ENCODE assay signal across 16 mouse cellular contexts in the genomic region with DNA sequence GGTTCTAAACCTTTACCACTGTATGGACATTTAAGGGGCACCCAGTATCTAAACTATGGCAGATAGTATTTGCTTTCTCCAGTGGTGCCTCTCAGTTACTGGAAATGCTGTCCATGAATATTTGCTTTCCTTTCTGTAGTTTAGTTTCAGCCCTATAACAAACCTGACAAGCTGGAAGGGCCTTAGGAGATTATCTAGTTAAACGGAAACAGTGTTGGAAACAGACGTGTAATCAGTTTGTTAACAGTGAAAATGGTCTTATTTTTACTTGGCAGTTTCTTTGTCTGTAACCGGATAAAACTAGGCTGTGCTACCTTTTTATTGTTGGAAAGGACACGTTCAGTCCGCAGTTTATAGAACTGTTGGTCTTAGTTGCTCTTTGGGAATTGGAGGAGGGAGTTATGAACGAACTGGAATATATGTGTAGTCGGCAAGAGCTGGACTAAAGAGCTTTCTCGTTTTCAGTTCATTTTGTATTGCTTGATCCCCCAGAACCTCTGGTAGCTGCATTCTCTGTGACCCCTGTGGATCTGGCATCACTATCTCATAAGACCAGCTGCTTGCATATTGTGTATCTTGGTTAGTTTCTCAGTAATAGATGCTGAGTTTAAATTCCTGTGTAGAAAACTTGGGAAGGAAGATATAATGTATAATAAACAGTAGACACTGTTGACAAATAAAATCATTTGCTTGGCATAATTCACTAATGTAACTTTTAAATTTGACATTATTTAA.
"Had no signal": no experiment of that assay in that cellular context is flagged by ENCODE, and none has a peak within 500 bp of the region (broad histone marks: within the 10 kb centered on the region; RNA-seq: fewer than 3 reads in every experiment).

No protein-coding gene starts in this region.

- H3K36me3 ChIP-seq: midbrain, embryonic 10.5 days; neural tube, embryonic 15.5 days had no signal

- H3K4me1 ChIP-seq: limb, embryonic 13.5 days; midbrain, embryonic 10.5 days; neural tube, embryonic 15.5 days had no signal

- DNase-seq: kidney, adult 11 months; kidney, adult 9 months; kidney, postnatal 36 days; layer of hippocampus, adult 9-11 months; layer of hippocampus, postnatal 36 days; left cerebral cortex, postnatal 4 days; lung, adult 18-20 months; midbrain, embryonic 14.5 days; right cerebral cortex, adult 18-20 months; right cerebral cortex, postnatal 25 days; thymus, postnatal 36 days had no signal

- H3K4me2 ChIP-seq: limb, embryonic 13.5 days; neural tube, embryonic 15.5 days had no signal

- H3K9me3 ChIP-seq: limb, embryonic 13.5 days; midbrain, embryonic 10.5 days; neural tube, embryonic 15.5 days had no signal

- H3K27me3 ChIP-seq: limb, embryonic 13.5 days; neural tube, embryonic 15.5 days had no signal

- H3K9ac ChIP-seq: limb, embryonic 13.5 days; neural tube, embryonic 15.5 days had no signal

- H3K27ac ChIP-seq: kidney, postnatal 0 days; limb, embryonic 13.5 days; midbrain, embryonic 10.5 days; neural tube, embryonic 15.5 days had no signal

- H3K4me3 ChIP-seq: limb, embryonic 13.5 days; midbrain, embryonic 10.5 days; myocyte; neural tube, embryonic 15.5 days had no signal
